Mouse (Mus musculus): ENCODE measurements around the gene Nwd2.

Nwd2 gene

DNA sequence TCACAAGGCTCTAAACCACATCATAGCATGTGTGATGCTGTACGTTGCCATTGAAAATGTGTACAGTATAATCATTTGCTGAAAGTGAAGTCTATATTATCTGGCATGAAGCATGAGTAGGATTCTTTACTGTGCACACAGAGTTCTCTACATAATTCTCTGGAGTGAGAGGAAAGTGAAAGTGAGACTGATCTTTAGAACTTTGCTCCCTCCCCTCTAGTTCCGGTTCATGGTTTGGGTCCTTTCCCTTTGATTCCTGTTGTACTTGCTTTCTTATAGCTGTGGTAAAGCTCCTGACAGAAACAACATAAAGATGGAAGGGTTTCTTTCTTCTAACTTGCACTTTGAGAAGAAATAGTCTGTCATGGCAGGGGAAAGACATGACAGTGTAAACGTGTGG is 107.0 kb downstream of the Nwd2 start:
- no peak for DNase-seq (ENCODE audit: low read depth)

GRCm38 (mm10) chr5:63765886-63766285 is 117.0 kb downstream of the Nwd2 start:
- DNase-seq (ENCODE audit: low read depth), result no peak

DNA sequence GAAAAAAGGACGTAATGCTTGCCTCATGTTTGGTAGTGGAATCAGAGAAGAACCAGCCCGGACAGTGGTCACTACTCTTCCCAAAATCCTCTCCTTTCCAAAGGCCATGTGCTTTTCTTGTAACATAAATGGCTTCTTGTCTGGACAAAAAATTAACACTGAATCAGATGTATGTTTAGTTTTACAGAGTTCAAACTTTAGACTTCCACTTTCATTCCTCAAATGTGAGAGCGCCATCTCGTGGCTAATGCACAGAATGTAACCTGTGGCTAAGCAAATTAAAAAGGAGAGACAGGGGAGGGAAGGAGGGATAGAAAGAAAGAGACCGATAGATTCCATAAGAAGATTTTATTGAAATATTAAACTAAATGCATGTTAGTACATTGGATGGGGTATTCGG is 117.8 kb downstream of the Nwd2 start:
- DNase-seq (ENCODE audit: low read depth), result peak; percentile 52

DNA sequence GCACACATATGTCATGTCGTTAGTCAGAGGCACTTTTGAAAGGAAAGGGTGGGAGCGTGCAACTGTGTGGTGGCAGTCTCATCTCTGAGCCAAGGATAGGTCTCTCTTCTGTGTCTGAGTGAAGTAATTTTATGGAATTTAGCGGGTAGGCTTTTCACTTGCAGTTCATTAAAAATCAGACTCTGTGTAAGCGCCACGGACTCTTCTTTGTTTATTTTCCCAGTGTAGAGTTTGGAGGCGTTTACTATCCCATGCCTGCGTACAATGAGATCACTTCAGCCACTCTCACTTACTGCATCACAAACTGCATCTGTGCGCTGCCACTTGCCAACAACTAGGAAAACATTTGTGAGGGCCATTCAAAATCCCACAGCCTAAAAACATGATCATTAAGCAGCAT is 118.6 kb downstream of the Nwd2 start:
- DNase-seq (ENCODE audit: low read depth), result no peak

DNA sequence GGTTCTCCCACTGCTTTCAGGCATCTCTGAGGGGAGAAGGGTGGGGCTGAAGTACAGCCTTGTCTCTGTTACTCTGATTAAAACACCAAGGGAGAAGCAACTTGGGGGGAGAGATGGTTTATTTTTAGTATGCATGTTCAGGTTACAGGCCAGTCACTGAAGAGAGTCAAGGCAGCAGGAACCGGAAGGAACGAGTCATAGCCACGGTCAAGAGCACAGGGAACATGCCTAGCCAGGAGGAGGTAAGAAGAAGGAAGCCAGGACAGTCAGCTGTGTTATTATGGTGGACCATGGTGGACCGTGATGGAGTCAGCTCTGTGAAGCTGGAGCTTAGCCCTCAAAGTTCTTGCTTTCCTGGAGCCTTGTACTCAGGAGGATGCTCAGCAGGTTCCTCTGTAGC is 119.3 kb downstream of the Nwd2 start:
- DNase-seq (ENCODE audit: low read depth), result no peak

DNA sequence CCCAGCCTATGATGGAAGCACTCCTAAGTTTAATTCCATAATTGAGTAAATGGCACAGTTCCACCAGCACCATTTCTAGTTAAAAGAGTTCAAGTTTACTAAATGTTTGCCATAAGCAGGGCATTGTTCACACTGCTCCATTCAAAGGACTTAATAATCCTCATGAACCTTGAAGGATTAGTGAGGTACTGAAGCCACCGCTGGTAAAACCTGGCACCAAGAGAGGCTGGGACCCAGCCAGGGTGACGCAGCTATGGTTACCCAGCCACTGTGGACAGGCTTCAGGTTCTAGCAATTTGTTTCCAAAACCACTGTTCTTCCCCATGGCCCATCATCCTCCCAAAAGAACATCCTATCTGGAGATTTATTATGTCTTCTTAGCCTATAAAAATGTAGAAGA is 124.1 kb downstream of the Nwd2 start:
- no peak for DNase-seq (ENCODE audit: low read depth)

DNA sequence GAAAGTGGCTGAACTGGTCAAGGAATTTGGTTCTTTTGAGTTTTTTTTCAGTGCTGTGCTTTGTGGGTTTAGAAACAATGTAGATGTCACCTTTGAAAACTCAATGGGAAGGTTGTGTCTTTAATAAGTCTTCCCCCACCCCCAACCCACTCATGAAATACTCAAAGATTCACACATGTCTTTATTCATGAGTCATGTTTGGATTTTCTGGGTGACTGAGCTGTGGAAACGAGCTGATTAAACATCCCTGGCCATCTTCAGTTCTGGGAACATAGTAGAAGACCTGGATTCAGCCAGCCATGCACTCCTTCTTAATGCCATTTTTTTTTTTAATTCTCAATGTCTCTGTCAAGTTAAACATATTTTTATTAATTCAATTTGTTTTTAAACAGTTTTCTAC is 124.7 kb downstream of the Nwd2 start:
- no peak for DNase-seq (ENCODE audit: low read depth)

GRCm38 (mm10) chr5:63788156-63788826 is 139.4 kb downstream of the Nwd2 start:
- no peak for DNase-seq (ENCODE audit: low read depth)

DNA sequence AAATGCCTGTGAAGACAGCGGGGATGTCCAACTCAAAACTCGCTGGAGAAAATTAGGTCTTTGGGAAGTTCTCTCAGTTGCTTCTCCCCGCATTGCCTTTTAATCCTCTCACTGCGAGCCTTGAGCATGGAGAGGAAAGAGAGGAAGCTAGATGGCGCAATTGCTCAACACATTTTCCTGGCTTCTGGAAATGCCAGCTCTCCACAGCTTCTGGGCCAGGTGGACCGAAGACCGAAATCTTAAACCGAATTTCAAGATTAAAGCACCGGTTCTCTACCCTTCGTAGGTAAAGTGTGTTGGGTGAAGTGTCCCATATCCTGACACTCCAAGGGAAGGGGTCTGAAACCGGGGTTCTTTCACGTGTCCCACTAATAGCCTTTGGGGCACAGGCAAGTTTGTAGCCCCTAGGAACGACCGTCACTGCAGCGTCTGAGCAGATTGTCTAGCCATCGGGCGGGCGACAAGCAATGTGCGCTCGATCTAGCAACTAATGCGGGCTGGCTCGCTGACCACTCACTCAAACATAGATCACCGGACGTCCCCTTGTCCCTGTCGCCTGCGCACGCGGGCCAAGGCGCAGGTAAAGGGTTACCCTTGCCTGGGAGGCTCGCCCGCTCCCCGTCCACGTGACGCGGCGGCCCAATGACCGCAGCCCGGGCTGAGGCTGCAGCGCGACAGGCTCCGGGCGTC is 163.1 kb downstream of the Nwd2 start, which contains the start of gene 0610040J01Rik:
Gene 0610040J01Rik, plus strand, starts transcription at position 545 of the 690 bp plus-strand sequence.
- peak; percentile 55 for DNase-seq (ENCODE audit: low read depth)

- no peak for DNase-seq (ENCODE audit: low read depth)
Observed at GRCm38 (mm10) chr5:63812509-63812865, 163.6 kb downstream of the Nwd2 start.

DNA sequence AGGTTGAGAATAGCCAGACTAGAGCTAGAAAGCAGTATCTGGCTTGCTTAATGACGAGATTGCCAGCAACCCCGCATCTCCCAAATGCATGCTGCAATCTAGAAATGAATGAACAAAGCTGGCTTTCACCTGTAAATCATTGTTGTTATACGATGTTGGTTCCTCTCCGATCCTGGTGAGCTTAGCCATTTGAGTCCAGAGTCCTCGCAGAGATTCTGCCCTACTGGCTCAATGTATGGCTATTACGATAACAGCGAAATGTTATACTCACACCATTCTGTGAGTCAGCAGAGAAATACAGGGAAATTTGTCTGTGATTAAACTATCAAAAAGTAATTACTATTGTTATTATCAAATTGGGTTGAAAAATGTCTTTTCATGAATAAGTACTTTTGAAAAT is 167.7 kb downstream of the Nwd2 start:
- no peak for DNase-seq (ENCODE audit: low read depth)

DNA sequence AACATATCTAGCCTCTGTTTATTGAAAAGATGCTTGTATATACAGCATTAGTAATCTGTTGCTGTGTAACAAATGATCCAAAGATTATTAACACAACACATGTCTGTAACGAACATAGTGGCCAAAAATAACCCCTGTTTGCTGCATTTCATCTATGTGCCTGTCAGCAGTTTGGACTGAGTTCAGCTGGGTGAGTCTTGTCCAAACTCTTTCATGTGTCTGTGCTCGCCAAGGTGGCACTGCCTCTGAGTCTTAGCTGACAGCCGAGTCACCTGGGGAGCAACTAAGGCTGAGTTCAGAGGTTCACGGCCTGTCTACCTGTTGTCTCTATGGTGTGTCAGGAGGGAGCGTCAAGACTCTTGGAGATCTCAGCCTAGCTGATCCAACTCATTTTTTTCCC is 168.4 kb downstream of the Nwd2 start:
- DNase-seq (ENCODE audit: low read depth), result no peak

- DNase-seq (ENCODE audit: low read depth), result no peak
Observed at GRCm38 (mm10) chr5:63818975-63819374, 170.1 kb downstream of the Nwd2 start.

DNA sequence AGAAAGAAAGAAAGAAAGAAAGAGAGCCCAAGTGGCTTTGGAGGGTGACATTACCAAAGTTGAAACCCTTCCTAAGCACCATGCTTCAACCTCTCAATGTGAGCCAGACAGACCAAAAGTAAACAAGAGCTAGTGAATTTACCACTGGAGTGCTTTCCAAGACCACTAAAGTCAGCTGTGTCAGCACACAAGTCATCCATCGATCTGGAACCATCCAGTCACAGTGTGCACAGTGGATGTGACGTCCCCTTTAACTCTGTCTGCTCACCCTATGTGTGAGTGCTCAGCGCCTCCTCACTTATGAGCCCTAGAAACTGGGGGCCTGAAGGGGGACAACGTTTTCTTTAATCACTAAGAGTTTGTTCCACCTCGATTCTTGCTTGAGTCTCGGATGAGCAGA is 170.6 kb downstream of the Nwd2 start:
- DNase-seq (ENCODE audit: low read depth), result no peak

GRCm38 (mm10) chr5:63821176-63821575 is 172.3 kb downstream of the Nwd2 start:
- no peak for DNase-seq (ENCODE audit: low read depth)

DNA sequence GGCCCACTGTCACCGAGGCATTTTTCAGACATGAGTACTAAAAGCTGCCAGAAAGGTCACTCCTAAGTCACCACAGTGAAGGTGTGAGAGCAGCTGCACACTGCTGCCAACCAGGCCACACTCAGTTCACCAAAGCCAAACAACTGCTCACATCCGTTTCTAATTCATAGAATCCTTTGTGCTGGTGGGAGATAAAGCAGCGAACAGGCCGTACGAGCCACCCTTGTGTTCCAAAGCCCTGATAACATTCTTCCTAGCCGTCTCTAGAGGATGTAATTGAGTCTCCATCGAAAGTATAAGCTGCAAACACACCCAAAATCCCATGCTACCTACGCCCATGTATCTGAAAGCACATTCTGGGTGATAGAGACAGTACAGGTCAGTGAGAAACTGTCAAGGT is 173.0 kb downstream of the Nwd2 start:
- DNase-seq (ENCODE audit: low read depth), result no peak

GRCm38 (mm10) chr5:63823362-63824332 is 174.7 kb downstream of the Nwd2 start:
- DNase-seq (ENCODE audit: low read depth), result no peak

DNA sequence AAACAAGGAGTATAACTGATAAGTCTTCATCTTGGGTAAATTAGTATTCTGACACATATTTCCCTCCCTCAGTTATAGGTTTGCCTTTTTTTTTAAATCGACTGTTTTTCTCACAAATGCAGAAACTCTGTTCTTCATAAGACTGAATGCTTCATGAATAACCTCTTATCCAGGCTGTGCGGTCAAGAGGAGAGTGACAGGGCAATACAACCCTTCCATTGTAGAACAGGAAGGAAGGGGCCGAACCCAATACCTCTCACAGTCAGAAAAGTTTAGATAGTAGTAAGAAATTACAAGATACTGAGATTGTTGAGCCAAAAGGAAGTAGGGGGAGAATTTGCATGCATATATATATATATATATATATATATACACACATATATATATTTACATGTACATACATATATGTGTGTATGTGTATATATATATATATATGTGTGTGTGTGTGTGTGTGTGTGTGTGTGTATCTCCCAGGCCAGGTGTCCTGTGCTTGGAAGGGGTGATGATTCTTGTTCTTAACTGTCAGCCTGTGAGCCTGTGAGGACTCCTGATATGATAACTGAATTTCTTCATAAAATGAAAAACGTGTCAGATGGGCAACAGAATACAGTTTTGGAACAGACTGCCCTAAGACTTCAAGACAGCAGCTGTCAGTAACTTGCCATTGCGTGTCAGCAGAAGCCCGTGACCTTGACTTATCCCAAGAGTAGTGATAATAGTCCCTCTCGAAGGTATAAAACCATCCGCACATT is 175.9 kb downstream of the Nwd2 start:
- DNase-seq (ENCODE audit: low read depth), result no peak

- no peak for DNase-seq (ENCODE audit: low read depth)
Observed at GRCm38 (mm10) chr5:63825881-63826280, 177.0 kb downstream of the Nwd2 start.

GRCm38 (mm10) chr5:63827006-63827405 is 178.1 kb downstream of the Nwd2 start:
- DNase-seq (ENCODE audit: low read depth), result no peak

DNA sequence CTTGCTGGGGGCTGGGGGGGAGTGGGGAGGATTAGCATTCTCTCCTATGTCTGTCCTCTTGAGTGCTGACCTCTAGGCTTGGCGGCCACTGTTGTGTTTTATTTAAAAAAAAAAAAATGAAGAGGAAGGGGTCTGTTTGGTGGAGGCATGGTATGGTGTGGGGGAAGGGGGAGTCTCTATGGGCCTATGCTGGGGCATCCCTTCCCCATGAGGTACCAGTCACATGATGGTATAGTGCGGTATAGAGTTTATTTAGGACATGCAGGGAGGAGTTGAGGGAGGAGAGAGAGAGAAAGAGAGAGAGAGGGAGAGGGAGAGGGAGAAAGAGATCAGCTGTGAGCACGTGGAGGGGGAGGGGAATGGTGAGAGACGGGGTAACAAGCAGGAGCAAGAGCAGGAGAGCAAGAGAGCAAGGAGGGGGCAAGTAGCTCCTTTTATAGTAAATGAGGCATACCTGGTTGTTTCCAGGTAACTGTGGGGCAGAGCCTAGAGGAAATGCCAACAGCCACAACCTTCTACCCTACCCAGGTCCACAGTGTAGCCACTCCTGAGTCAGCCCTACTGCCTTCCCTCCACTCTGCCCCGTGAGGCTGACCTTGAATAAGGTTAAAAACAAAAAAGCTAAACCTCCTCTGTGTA is 178.6 kb downstream of the Nwd2 start:
- DNase-seq (ENCODE audit: low read depth), result no peak

Measured in c-Kit-positive CD71-negative TER-119-negative erythroid progenitor cells, embryonic 14.5 days (primary cell).